Mouse (Mus musculus) embryonic facial prominence, embryonic 11.5 days (tissue): ENCODE results near the gene Akap13. TPM values are rescaled to one million over a fixed set of nuclear protein-coding genes. Genes with fewer than 3 reads are reported as not detected.

Source experiments
- ATAC-seq: fragments of 200-750 bp; cut with Nextera tagmentation; replicated peaks from 2 replicates; pipeline ENCODE4 v1.8.0; 2017; ENCODE audit warnings: low read depth; ENCODE audit not compliant: insufficient number of reproducible peaks, low FRiP score, low TSS enrichment
- DNase-seq: peaks from one replicate; pipeline ENCODE4 v3.0.0-alpha.2; 2015; ENCODE audit warnings: low spot score
- H3K27ac ChIP-seq: fragments of 300-500 bp; sonication (generic); replicated peaks from 2 replicates; pipeline ENCODE4 v1.5.1; 2014; ENCODE audit warnings: mild to moderate bottlenecking, low read depth, low read length, control low read depth
- H3K27me3 ChIP-seq: fragments of 300-500 bp; sonication (generic); 2 replicates; pipeline ENCODE4 v1.6.1; 2014; ENCODE audit warnings: mild to moderate bottlenecking, low read length, moderate library complexity, mixed read lengths; ENCODE audit not compliant: control insufficient read depth, insufficient read depth
- H3K36me3 ChIP-seq: fragments of 300-500 bp; sonication (generic); replicated peaks from 2 replicates; pipeline ENCODE4 v1.6.1; 2014; ENCODE audit warnings: low read depth, mild to moderate bottlenecking, low read length, moderate library complexity, mixed read lengths; ENCODE audit not compliant: control insufficient read depth, insufficient read depth
- H3K4me1 ChIP-seq: fragments of 300-500 bp; sonication (generic); 2 replicates; pipeline ENCODE4 v1.6.1; 2014; ENCODE audit warnings: low read length, mixed read lengths; ENCODE audit not compliant: control insufficient read depth, insufficient read depth
- H3K4me2 ChIP-seq: fragments of 300-500 bp; sonication (generic); 2 replicates; pipeline ENCODE4 v1.6.1; 2014; ENCODE audit warnings: low read depth, mild to moderate bottlenecking, control low read depth, low read length, moderate library complexity
- H3K4me3 ChIP-seq: fragments of 300-500 bp; sonication (generic); 2 replicates; pipeline ENCODE4 v1.5.1; 2014; ENCODE audit warnings: low read depth, low read length, control low read depth
- H3K9ac ChIP-seq: fragments of 300-500 bp; sonication (generic); replicated peaks from 2 replicates; pipeline ENCODE4 v1.6.1; 2014; ENCODE audit warnings: mild to moderate bottlenecking, control low read depth, low read length
- H3K9me3 ChIP-seq: fragments of 300-500 bp; sonication (generic); replicated peaks from 2 replicates; pipeline ENCODE4 v1.6.1; 2016; ENCODE audit warnings: mild to moderate bottlenecking, low read length, inconsistent platforms, mixed read lengths; ENCODE audit not compliant: control insufficient read depth
- WGBS: fragments of 180-500 bp; shearing (Covaris S2); extraction: QIAGEN DNeasy Blood & Tissue Kit; methylation state at CpG from one replicate; pipeline ENCODE4 v1.1.7; 2014; 5-methylcytosine and 5-hydroxymethylcytosine counted together
- polyA plus RNA-seq: library from polyadenylated mRNA; unstranded; fragments of >200 nt; fragmentation: Nextera tagmentation; extraction: Ambion mirVana; gene quantifications from 2 replicates; pipeline ENCODE4 v1.2.1, GENCODE M21; 2014

The Akap13 gene
- polyA plus RNA-seq, 1 experiment from 2014 or later = 37.9 TPM

DNA sequence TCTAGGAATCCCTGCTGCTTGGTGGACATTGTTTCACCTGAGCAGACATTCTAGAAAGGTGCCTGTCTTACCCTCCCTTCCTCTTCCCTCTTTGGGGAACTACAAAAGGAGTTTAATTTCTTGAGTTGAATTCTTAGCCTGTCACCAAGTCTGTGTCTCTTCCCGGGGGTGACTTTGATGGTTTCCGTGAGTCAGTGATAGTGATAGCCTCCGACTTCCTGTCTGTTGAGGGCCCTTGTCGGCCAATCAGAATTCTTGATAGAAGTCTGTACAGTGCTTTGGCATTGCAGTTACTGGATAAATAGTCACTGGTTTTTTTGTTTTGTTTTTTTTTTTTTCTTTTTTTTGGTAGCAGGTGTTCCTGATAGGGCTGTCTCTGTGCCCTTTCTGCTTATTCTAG lies 116.8 kb downstream of the Akap13 start:
- H3K4me3 ChIP-seq = no peak overlapping the region
- no peak for ATAC-seq
- no peaks in the 10 kb centered on the region for H3K4me1 ChIP-seq
- 84% methylated on average over 4 of the region's 4 CpGs for WGBS
- DNase-seq = no peak
- H3K27me3 ChIP-seq = no peaks in the 10 kb centered on the region
- H3K9ac ChIP-seq = no peak overlapping the region
- H3K9me3 ChIP-seq = no peaks in the 10 kb centered on the region
- no peak overlapping the region for H3K4me2 ChIP-seq
- H3K36me3 ChIP-seq = no peaks in the 10 kb centered on the region
- H3K27ac ChIP-seq = no peak overlapping the region

DNA sequence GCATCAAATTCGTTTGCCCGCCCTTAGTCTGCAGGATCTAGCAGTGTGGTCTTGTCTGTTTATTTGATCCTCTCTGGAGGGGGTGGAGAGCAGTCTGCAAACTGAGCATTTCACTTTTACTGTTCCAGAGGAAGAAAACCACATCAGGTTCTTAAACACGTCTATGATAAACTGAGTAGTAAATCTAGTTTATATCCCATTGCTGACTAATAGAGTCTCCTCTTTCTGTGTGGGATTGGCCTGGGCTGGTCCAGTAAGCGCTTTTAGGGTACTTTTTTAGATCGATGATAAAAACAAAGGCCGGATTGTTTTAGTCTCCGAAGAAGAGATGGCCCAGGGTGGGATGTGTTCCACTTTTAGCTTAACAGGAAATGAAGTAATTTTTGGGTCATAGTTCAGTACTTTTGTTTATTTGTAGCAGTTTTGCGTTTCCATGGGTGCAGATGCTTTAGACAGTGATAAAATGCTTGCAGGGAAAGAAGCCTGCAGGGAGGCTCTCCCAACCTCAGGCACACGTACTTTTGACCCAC lies 119.9 kb downstream of the Akap13 start:
- no peak overlapping the region for H3K4me2 ChIP-seq
- H3K27ac ChIP-seq = no peak overlapping the region
- no peaks in the 10 kb centered on the region; the same call in 1 of the 2 replicates for H3K36me3 ChIP-seq
- H3K9me3 ChIP-seq = no peaks in the 10 kb centered on the region
- no peaks in the 10 kb centered on the region for H3K4me1 ChIP-seq
- H3K9ac ChIP-seq = no peak overlapping the region
- WGBS = 24% methylated on average over 9 of the region's 9 CpGs
- H3K4me3 ChIP-seq = no peak overlapping the region
- no peak for ATAC-seq
- peak; percentile 77 for DNase-seq
- no peaks in the 10 kb centered on the region for H3K27me3 ChIP-seq

DNA sequence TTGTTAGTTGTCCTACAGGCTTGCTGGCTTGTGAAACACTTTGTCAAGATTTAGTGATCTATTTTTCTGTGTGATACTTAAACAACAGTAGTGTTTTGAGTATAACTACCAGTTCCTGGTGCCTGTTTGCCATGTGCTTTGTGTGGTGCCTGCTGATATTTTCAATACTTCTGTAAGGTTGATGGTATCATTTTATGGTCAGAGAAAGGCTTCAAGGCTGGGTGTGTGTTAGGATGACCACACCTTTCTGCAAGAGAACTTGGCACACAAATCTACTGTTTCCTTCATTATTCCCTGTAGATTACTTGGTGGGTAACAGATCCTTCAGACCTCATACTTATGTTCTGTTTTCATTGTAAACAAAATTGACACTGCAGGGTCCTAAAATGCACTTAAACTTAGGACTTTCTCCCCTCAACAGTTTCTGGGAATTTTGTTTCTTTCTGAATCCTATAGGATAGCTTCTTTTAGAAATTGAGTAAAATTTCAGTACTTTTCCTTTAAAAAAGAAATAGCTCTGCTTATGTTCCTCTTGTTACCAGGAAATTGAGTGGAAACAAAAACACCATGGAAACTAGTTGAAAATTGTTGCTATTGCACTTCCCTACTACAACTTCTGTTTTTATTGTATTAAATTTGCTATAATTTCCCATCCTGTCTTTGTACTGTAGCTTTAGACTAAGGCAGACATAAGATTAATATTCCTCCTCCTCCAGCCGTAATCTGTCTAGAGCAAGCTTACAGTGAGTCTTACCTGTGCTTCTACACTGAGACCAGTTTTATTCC lies 120.7 kb downstream of the Akap13 start:
- no peak overlapping the region for H3K4me2 ChIP-seq
- 91% methylated on average over 1 of the region's 1 CpGs for WGBS
- no peak overlapping the region for H3K27ac ChIP-seq
- H3K4me3 ChIP-seq = no peak overlapping the region
- no peaks in the 10 kb centered on the region; the same call in 1 of the 2 replicates for H3K36me3 ChIP-seq
- H3K9me3 ChIP-seq = no peaks in the 10 kb centered on the region
- ATAC-seq (no peak), DNase-seq (no peak)
- H3K4me1 ChIP-seq = no peaks in the 10 kb centered on the region
- H3K27me3 ChIP-seq = no peaks in the 10 kb centered on the region
- no peak overlapping the region for H3K9ac ChIP-seq

- no peak overlapping the region for H3K27ac ChIP-seq
- no peak overlapping the region for H3K4me2 ChIP-seq
- ATAC-seq (no peak), DNase-seq (no peak)
- no peak overlapping the region for H3K9ac ChIP-seq
- no peaks in the 10 kb centered on the region for H3K4me1 ChIP-seq
- 97% methylated on average over 2 of the region's 2 CpGs for WGBS
- H3K27me3 ChIP-seq = no peaks in the 10 kb centered on the region
- H3K9me3 ChIP-seq = no peaks in the 10 kb centered on the region
- no peaks in the 10 kb centered on the region; the same call in 1 of the 2 replicates for H3K36me3 ChIP-seq
- H3K4me3 ChIP-seq = no peak overlapping the region
Measured at GRCm38 (mm10) chr7:75576851-75577250, 121.5 kb downstream of the Akap13 start.

GRCm38 (mm10) chr7:75577353-75577752 lies 122.0 kb downstream of the Akap13 start:
- Histone ChIP-seq H3K36me3 (no peaks in the 10 kb centered on the region; the same call in 1 of the 2 replicates), H3K4me3 (no peak overlapping the region), H3K9ac (no peak overlapping the region), H3K27me3 (no peaks in the 10 kb centered on the region), H3K4me1 (no peaks in the 10 kb centered on the region), H3K9me3 (no peaks in the 10 kb centered on the region), H3K4me2 (no peak overlapping the region), H3K27ac (no peak overlapping the region)
- ATAC-seq (no peak), DNase-seq (no peak)
- WGBS = 79% methylated on average over 6 of the region's 6 CpGs

GRCm38 (mm10) chr7:75578647-75579046 lies 123.3 kb downstream of the Akap13 start:
- no peak for DNase-seq
- Histone ChIP-seq H3K9ac (no peak overlapping the region), H3K27ac (no peak overlapping the region), H3K4me3 (no peak overlapping the region), H3K27me3 (no peaks in the 10 kb centered on the region), H3K36me3 (no peaks in the 10 kb centered on the region; the same call in 1 of the 2 replicates), H3K9me3 (no peaks in the 10 kb centered on the region), H3K4me2 (no peak overlapping the region), H3K4me1 (no peaks in the 10 kb centered on the region)
- no peak for ATAC-seq
- WGBS = 84% methylated on average over 4 of the region's 4 CpGs

DNA sequence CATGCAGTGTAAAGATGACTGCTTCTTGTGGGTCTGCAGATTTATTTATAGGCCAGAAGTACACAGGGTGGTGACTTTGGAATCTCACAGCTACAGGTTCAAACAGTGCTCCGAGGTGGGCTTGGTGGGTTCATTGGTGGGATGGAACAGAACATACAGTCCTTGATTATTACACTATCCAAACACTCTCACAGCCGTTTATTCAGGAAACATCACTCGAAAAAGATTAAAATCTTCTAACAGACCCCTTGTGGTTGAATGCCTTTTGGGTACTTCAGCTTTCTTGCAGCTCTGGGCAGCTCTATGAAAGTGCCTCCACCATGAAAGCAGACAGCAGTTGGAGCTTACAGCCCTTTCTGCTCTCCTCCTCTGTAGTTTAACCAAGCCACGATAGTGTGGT lies 126.8 kb downstream of the Akap13 start:
- DNase-seq = no peak
- no peaks in the 10 kb centered on the region for H3K27me3 ChIP-seq
- no peak overlapping the region for H3K4me3 ChIP-seq
- no peaks in the 10 kb centered on the region for H3K9me3 ChIP-seq
- 85% methylated on average over 4 of the region's 4 CpGs for WGBS
- H3K9ac ChIP-seq = no peak overlapping the region
- no peaks in the 10 kb centered on the region for H3K4me1 ChIP-seq
- H3K36me3 ChIP-seq = no peaks in the 10 kb centered on the region; the same call in 1 of the 2 replicates
- no peak overlapping the region for H3K27ac ChIP-seq
- no peak overlapping the region for H3K4me2 ChIP-seq
- ATAC-seq = no peak

DNA sequence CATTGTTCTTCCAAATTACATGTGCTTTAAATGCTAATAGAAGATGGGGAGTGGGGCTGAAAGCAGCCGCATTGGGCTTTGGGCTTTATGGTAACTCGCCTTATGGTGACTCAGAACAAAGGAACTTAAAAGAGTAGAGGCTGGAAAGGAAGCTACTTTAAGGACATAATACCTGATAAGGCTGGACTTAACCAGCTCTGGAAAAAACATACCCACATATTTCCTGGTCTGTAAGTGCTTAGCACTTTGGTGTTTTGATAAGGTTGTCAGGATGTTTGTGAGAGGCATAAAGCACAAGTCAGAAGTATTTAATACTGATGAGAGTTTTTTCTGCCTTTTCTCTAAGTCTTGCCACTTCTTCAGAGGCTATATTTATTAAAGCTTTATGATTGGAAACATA lies 128.8 kb downstream of the Akap13 start:
- no peaks in the 10 kb centered on the region for H3K4me1 ChIP-seq
- DNase-seq = no peak
- ATAC-seq = no peak
- no peak overlapping the region for H3K27ac ChIP-seq
- H3K27me3 ChIP-seq = no peaks in the 10 kb centered on the region
- no peaks in the 10 kb centered on the region for H3K9me3 ChIP-seq
- H3K4me3 ChIP-seq = no peak overlapping the region
- WGBS = 78% methylated on average over 2 of the region's 2 CpGs
- H3K4me2 ChIP-seq = no peak overlapping the region
- H3K36me3 ChIP-seq = no peaks in the 10 kb centered on the region; the same call in 1 of the 2 replicates
- no peak overlapping the region for H3K9ac ChIP-seq
